Mouse (Mus musculus) adrenal gland, postnatal 25 days (tissue): Measurements from ENCODE around the gene Klc4. TPM values are rescaled to one million over a fixed set of nuclear protein-coding genes. Genes with fewer than 3 reads are reported as not detected.

Experiments
- DNase-seq: peaks from one replicate; pipeline ENCODE4 v3.0.0; 2021; ENCODE audit warnings: mixed read lengths
- total RNA-seq: library from RNA; stranded (reverse); gene quantifications from 2 replicates; pipeline ENCODE4 v1.2.3, GENCODE M21; 2021

Klc4 gene
- total RNA-seq, 1 experiment from 2014 or later: 49.7 TPM

DNA sequence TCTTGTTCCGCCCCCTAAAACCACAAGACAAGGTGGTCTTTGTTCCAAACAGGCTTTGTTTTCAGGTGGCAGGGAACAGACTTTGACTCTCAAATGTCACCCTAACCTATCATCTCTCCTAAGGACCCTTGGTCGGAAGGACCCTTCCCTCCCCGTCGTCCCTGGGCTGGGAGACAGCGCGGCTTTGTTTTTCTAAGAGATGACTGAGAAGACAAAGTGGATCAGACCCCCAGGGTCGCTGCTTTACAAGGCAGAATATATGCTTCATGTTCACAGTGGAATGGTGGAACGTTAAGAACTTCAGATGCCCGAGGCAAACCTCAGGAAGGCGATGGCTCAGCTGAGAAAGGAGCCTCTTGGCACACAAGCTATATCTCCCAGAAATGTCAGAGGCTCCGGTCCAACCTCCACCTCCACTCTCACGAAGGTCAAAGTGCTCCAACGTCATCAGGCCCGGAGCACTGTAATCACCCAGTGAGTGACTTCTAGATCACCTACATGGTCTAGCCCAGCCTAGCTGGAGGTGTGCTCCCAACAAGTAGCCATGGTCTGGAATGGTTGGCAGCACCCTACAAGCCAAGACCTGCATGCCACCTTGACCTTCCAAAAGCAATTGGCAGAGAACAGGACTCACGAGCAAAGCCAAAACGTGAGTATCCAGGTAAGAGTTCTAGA is 26.0 kb downstream of the Klc4 start:
- DNase-seq: no peak

DNA sequence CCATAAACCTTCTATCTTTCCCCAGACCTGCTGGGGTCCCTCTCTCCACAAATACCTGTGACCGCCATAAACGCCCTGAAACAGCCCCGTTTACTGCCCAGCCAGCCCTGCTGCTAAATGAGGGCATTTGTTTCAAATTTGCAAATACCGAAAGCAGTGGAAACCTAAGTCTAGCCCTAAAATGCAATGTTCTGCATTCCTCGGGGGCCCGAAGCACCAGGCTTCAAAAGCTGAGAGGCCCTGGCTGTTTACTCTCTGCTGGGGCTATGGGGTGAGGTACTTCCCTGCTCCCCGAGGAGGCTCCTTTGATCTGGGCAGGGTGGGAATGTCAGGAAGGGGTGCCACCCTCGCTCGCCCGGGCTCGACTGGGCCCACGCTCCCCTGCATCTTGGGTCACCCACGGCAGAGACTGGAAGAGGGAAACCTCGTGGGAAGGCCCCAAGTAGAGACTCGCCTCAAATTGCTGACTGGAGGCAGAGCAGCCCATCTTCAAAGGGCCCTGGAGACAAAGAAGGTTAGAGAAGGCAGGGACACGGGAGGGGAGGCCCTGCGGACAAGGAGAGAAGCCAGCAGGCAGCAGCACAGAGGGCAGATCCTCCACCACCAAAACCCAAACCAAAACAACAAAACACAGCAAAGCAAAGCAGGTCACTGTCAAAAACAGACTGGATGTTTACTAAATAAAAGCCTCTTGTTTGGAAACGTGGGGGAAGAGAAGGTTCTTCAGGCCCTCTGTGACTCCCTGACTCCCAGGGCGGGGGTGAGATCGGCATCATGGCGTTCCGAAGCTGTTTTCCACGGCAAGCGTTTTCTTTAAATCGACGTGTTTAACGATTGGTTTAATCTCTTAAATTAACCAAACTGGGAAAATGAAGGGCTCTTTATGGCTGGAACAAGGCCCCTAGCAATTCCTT is 26.8 kb downstream of the Klc4 start:
- DNase-seq: no peak

GRCm38 (mm10) chr17:46618394-46618768 is 27.4 kb downstream of the Klc4 start:
- DNase-seq: no peak

DNA sequence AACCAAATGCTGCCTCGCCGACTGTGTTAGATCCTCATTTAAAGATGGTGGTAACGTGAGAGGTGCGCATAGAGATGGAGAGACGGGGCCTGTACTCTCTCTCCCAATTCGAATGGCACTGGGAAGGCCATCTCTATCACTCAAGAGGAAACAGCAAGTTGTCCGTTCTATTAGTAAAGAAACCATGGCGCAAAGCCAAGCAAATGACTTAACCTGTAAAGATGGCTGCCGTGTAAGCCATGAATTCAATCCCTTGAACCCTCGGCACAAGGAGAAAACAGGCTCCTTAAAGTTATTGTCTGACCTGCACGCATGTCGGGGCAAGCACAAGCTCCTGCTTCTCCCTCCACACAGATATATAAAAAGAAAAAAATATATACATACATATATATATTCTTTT is 28.0 kb downstream of the Klc4 start:
- no peak for DNase-seq

DNA sequence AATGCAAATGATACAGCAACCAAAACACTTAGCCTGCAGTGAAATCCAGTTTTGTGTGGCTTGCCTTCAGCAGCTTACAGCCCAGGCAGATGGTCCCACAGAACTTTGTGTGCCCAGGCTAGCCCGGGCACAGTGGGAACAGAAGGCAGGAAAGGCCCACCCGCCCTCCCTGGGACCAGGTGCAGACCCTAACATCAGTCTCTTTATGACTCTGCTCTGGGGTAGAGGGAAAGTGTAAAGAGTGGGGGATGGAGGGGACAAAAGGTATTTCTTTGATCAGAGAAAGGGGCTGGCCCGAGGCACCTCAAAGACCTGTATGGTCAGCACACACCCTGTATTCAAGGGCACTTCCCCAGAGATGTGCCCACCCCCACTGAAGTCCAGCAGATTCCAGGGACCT is 32.6 kb downstream of the Klc4 start:
- no peak for DNase-seq

DNA sequence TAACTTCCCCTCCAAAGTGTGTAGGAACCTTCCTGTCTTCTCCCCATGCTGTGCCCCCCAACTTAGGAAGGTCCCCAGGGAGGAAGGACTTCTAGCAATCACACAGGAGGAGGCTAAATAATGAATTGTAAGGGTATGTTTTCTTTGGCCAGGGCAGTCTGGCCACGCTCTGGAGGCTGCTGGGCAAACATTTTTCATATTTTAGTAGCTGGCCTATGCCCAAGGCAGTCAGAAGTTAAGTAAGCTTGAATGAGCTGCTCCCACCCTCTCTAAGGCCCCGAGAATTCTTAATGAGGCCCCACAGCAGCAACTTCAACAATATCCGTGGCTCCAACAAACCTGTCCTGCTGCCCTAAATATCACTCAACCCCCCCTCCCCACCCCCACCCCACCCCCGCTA is 33.0 kb downstream of the Klc4 start:
- DNase-seq: no peak

DNA sequence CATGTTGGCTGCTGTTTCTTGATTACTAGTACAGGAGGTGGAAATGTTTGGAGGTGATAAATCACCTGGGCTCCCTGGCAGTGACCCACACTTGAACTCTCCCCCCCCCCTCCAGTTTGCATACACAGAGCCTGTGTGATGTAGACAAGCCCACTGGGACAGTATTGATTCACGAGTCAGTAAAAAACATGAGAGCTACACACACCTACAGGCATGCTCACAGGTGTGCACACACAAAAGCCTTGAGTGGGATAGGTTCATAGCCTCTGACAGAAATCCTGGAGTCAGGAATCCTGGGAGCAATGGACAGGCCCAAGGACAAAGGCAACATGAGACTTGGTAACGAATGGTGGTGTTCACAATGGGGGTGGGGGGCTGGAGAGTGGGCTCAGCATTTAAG is 33.6 kb downstream of the Klc4 start:
- no peak for DNase-seq

DNA sequence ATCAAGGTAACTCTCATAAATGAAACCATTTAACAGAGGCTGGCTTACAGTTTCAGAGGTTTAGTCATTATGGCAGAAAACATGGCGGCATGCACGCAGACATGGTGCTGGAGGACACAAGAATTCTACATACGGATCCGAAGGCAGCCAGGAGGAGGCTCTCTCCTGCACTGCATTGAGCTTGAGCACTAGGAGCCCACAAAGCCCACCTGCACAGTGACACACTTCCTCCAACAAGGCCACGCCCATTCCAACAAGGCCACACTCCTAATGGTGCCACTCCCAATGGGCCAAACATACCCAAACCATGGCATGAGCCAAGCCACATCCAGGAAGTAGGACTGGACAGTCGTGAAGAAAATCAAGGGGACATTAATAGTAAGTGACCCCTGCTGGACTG is 34.5 kb downstream of the Klc4 start:
- no peak for DNase-seq

- no peak for DNase-seq
Observed at GRCm38 (mm10) chr17:46609721-46610514, 35.9 kb downstream of the Klc4 start.

GRCm38 (mm10) chr17:46605987-46606386 is 39.8 kb downstream of the Klc4 start:
- no peak for DNase-seq

GRCm38 (mm10) chr17:46605126-46605525 is 40.7 kb downstream of the Klc4 start:
- no peak for DNase-seq

- no peak for DNase-seq
Observed at GRCm38 (mm10) chr17:46603229-46603628, 42.6 kb downstream of the Klc4 start.

- DNase-seq: no peak
Observed at GRCm38 (mm10) chr17:46602212-46602611, 43.6 kb downstream of the Klc4 start.

DNA sequence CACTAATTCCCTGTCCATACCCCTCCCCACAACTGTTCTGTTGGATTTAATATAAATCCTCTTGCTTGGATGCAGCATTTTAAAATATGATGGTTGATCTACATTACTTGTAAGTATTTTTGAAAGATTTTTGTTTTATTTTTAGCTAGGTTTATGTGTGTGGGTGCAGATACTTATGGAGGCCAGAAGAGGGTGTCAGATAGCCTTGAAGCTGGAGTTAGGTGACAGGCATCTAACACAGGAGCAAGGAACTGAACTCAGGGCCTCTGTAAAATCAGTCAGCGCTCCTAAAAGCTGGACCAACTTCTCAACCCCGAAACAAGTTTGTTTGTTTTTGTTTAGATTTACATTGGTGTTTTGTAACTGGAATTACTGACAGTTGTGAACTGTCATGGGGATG is 45.3 kb downstream of the Klc4 start:
- no peak for DNase-seq

GRCm38 (mm10) chr17:46598963-46599362 is 46.9 kb downstream of the Klc4 start:
- no peak for DNase-seq

DNA sequence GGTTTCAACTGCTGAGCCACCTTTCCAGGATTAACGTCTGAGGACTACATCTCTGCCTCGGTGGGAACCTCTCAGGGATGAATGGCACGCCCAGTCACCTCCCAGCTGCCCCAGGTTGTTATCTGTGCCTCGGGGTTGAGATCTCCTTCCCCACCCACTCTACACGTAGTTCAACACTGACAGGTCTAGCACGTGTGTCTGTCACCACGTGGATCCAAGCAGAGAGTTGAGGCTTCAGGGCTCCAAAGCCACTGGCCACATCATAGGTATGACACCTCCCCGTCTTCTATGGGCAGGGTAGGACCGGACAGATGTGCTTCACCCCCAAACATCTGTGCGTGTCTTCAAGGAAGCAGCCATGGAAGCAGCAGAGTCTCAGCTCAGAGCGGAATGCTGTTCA is 47.9 kb downstream of the Klc4 start:
- no peak for DNase-seq

- DNase-seq: no peak
Observed at GRCm38 (mm10) chr17:46595336-46595735, 50.5 kb downstream of the Klc4 start.

DNA sequence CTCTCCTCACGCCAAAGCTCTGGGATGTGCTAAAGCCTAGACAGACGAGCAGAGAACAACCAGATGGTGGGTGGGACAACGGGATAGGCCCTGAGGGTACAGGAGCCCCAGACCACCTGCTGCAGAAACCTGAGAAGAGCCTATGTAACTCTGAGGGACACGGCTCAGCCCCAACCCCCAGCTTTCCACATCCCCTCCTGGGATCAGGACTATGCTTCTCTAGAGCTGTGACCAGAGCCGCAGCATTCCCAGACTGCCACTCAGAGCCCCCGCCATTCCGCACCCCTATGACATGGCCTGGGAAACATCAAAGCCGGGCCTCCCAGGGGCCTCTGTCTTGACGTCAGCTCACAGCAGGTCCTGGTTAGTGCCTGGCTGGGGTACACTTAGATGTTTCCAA is 51.2 kb downstream of the Klc4 start:
- no peak for DNase-seq

DNA sequence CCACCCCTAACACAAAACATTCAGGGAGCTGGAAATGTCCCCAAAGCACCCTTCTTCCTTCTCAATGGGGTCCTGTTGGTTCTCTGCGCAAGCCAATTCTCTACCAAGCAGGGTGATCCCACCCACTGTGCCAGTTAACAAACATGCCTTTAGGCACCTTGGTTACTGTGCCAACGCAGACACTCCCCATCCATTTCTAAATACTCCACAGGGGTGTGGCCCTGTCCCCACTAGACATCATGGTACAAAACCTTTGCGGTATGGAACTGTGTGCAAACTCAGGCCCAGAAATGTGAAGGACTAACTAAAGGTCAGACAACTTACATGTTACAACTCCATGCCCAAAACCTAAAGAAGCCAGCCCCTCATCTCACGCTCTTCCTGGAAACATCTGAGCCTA is 52.7 kb downstream of the Klc4 start:
- DNase-seq: no peak

DNA sequence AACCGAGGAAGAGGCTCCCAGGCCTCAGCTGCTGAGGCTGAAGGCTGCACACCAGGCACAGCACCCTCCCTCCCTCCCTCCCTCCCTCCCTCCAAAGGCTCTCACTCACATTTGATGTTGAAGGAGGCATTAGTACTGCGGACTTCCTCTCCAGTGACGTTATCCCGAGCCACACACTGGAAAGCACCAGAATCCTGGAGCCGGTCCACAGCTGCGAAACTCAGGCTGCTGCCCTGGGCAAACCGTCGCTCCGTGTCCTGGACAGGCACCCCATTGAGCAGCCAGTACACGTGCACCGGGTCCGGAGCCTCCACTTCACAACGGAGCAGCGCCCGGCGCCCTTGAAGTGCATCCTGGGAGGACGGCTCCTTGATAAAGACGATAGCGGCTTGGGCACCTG is 54.4 kb downstream of the Klc4 start:
- no peak for DNase-seq

DNA sequence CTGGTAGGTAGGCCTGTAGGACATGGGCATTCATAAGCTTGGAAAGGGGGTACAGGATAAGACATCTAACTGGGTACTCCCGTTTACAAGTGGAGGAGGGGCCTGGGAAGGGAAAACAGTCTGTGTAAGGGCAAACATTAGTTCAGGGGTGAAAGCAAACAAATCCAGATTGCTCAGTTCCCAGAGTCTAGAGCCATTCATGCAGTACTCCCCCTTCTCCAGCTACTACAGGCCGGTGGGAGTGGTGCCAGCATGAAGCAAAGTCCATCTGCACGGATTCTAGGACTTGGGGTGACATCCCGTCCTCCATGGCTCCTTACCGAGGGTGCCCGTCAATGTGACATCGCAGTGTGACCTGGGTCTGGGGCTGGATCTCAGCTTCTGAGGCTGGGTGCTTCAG is 55.4 kb downstream of the Klc4 start:
- DNase-seq: no peak

GRCm38 (mm10) chr17:46589635-46590314 is 56.0 kb downstream of the Klc4 start:
- DNase-seq: no peak
